Mouse (Mus musculus) fat pad, adult 2 months (tissue): ENCODE results near the gene Cryba4.

Experiments
- DNase-seq: peaks from one replicate; pipeline ENCODE4 v3.0.0-alpha.2; 2011; ENCODE audit warnings: low read depth, low spot score; ENCODE audit errors: extremely low read depth

Gene Cryba4

GRCm38 (mm10) chr5:112238781-112239482 is 13.4 kb downstream of the Cryba4 start:
- no peak for DNase-seq

- DNase-seq = no peak
Observed at GRCm38 (mm10) chr5:112237866-112238570, 14.3 kb downstream of the Cryba4 start.

GRCm38 (mm10) chr5:112237439-112237838 is 14.9 kb downstream of the Cryba4 start:
- DNase-seq = no peak

- DNase-seq = no peak
Observed at GRCm38 (mm10) chr5:112236631-112237030, 15.7 kb downstream of the Cryba4 start.

- no peak for DNase-seq
Observed at GRCm38 (mm10) chr5:112235806-112236205, 16.5 kb downstream of the Cryba4 start.

GRCm38 (mm10) chr5:112228240-112229076 is 23.9 kb downstream of the Cryba4 start:
- DNase-seq = no peak

GRCm38 (mm10) chr5:112227898-112228239 is 24.4 kb downstream of the Cryba4 start:
- DNase-seq = no peak

- DNase-seq = no peak
Observed at GRCm38 (mm10) chr5:112227354-112227753, 25.0 kb downstream of the Cryba4 start.

GRCm38 (mm10) chr5:112225591-112225990 is 26.7 kb downstream of the Cryba4 start:
- no peak for DNase-seq

GRCm38 (mm10) chr5:112220203-112220602 is 32.1 kb downstream of the Cryba4 start:
- no peak for DNase-seq

- DNase-seq = no peak
Observed at GRCm38 (mm10) chr5:112219398-112219797, 32.9 kb downstream of the Cryba4 start.

- DNase-seq = no peak
Observed at GRCm38 (mm10) chr5:112218679-112219078, 33.6 kb downstream of the Cryba4 start.

GRCm38 (mm10) chr5:112217031-112217430 is 35.3 kb downstream of the Cryba4 start:
- no peak for DNase-seq

- DNase-seq = no peak
Observed at GRCm38 (mm10) chr5:112216335-112216734, 36.0 kb downstream of the Cryba4 start.

- DNase-seq = no peak
Observed at GRCm38 (mm10) chr5:112215801-112216251, 36.5 kb downstream of the Cryba4 start.

GRCm38 (mm10) chr5:112215291-112215751 is 37.0 kb downstream of the Cryba4 start:
- DNase-seq = no peak

GRCm38 (mm10) chr5:112214419-112214818 is 37.9 kb downstream of the Cryba4 start:
- DNase-seq = no peak

GRCm38 (mm10) chr5:112213331-112214240 is 38.7 kb downstream of the Cryba4 start:
- DNase-seq = no peak

- no peak for DNase-seq
Observed at GRCm38 (mm10) chr5:112212711-112213264, 39.5 kb downstream of the Cryba4 start.

GRCm38 (mm10) chr5:112211911-112212310 is 40.4 kb downstream of the Cryba4 start:
- no peak for DNase-seq
